Mouse (Mus musculus) kidney, postnatal 36 days (tissue): Measurements from ENCODE around the gene Iars2.

Experiments used
- DNase-seq, 2 experiments: peaks; one replicate each; pipeline ENCODE4 v3.0.0; 2021 to 2022; ENCODE audit warnings: mixed read lengths in 2 of 2

Iars2 gene

GRCm38 (mm10) chr1:185328721-185329610 is at the start of gene Iars2:
TSS of gene Iars2 (minus strand) at chr1:185329396.
- DNase-seq: peak; percentile 91 to 96

- DNase-seq: peak in 1 of 2 experiments; percentile 24
Measured at GRCm38 (mm10) chr1:185377429-185377828, 48.2 kb upstream of the Iars2 start.

- no peak for DNase-seq
Measured at GRCm38 (mm10) chr1:185376390-185376789, 47.2 kb upstream of the Iars2 start.

GRCm38 (mm10) chr1:185369979-185370378 is 40.8 kb upstream of the Iars2 start:
- peak; percentile 28 to 33 for DNase-seq

GRCm38 (mm10) chr1:185367383-185367782 is 38.2 kb upstream of the Iars2 start:
- no peak for DNase-seq

GRCm38 (mm10) chr1:185364183-185364540 is 35.0 kb upstream of the Iars2 start:
- no peak for DNase-seq

- DNase-seq: peak; percentile 62 to 70
Measured at GRCm38 (mm10) chr1:185363526-185364182, 34.5 kb upstream of the Iars2 start.

- peak; percentile 99 for DNase-seq
Measured at GRCm38 (mm10) chr1:185362677-185363520, 33.7 kb upstream of the Iars2 start, which contains the start of gene Eprs. TSS of gene Eprs (plus strand) at chr1:185363044.

- no peak for DNase-seq
Measured at GRCm38 (mm10) chr1:185358211-185358610, 29.0 kb upstream of the Iars2 start.

- no peak for DNase-seq
Measured at GRCm38 (mm10) chr1:185356246-185356645, 27.1 kb upstream of the Iars2 start.

- no peak for DNase-seq
Measured at GRCm38 (mm10) chr1:185354731-185355130, 25.5 kb upstream of the Iars2 start.

GRCm38 (mm10) chr1:185353351-185353750 is 24.2 kb upstream of the Iars2 start:
- no peak for DNase-seq

- no peak for DNase-seq
Measured at GRCm38 (mm10) chr1:185352151-185352550, 23.0 kb upstream of the Iars2 start.

- DNase-seq: no peak
Measured at GRCm38 (mm10) chr1:185350611-185351010, 21.4 kb upstream of the Iars2 start.

GRCm38 (mm10) chr1:185349741-185350140 is 20.5 kb upstream of the Iars2 start:
- DNase-seq: no peak

- peak; percentile 35 for DNase-seq
Measured at GRCm38 (mm10) chr1:185346188-185346587, 17.0 kb upstream of the Iars2 start.

GRCm38 (mm10) chr1:185343422-185343821 is 14.2 kb upstream of the Iars2 start:
- no peak for DNase-seq

GRCm38 (mm10) chr1:185342441-185342840 is 13.2 kb upstream of the Iars2 start:
- DNase-seq: no peak

GRCm38 (mm10) chr1:185336535-185336934 is 7.3 kb upstream of the Iars2 start:
- no peak for DNase-seq

- DNase-seq: peak in 1 of 2 experiments; percentile 34
Measured at GRCm38 (mm10) chr1:185335231-185335765, 6.1 kb upstream of the Iars2 start.

- no peak for DNase-seq
Measured at GRCm38 (mm10) chr1:185334136-185334535, 4.9 kb upstream of the Iars2 start.

- DNase-seq: peak; percentile 25 to 57
Measured at GRCm38 (mm10) chr1:185333651-185334050, 4.5 kb upstream of the Iars2 start.

- peak; percentile 92 for DNase-seq
Measured at GRCm38 (mm10) chr1:185331983-185332430, 2.8 kb upstream of the Iars2 start, which contains the start of gene Bpnt1. TSS of gene Bpnt1 (plus strand) at chr1:185332149.
